Mouse (Mus musculus) cerebellum, adult (tissue): ENCODE data around the gene Izumo4.

ENCODE experiments used
- ATAC-seq: cut with Nextera tagmentation; 2 replicates; pipeline ENCODE4 v1.9.2; 2017; ENCODE audit warnings: mild to moderate bottlenecking, moderate library complexity, mixed read lengths; ENCODE audit not compliant: insufficient number of reproducible peaks, low FRiP score, low TSS enrichment

Gene Izumo4

GRCm38 (mm10) chr10:80669018-80669417, 33.0 kb upstream of the Izumo4 start:
- ATAC-seq = no peak

- ATAC-seq = no peak
Observed at GRCm38 (mm10) chr10:80669737-80670485, 32.1 kb upstream of the Izumo4 start.

GRCm38 (mm10) chr10:80670531-80670930, 31.5 kb upstream of the Izumo4 start:
- no peak for ATAC-seq

GRCm38 (mm10) chr10:80671251-80671650, 30.7 kb upstream of the Izumo4 start:
- ATAC-seq = no peak

- no peak for ATAC-seq
Observed at GRCm38 (mm10) chr10:80671936-80672690, 29.9 kb upstream of the Izumo4 start.

- ATAC-seq = no peak
Observed at GRCm38 (mm10) chr10:80673690-80674089, 28.3 kb upstream of the Izumo4 start.

GRCm38 (mm10) chr10:80674161-80674711, 27.7 kb upstream of the Izumo4 start:
- ATAC-seq = no peak

- no peak for ATAC-seq
Observed at GRCm38 (mm10) chr10:80674851-80675404, 27.1 kb upstream of the Izumo4 start.

- peak; percentile 2; the same call in 1 of the 2 replicates for ATAC-seq
Observed at GRCm38 (mm10) chr10:80675405-80676197, 26.4 kb upstream of the Izumo4 start.

- ATAC-seq = peak; percentile 76
Observed at GRCm38 (mm10) chr10:80676198-80676928, 25.6 kb upstream of the Izumo4 start.

- ATAC-seq = no peak
Observed at GRCm38 (mm10) chr10:80677128-80677875, 24.7 kb upstream of the Izumo4 start.

GRCm38 (mm10) chr10:80677942-80678436, 24.0 kb upstream of the Izumo4 start, which contains the start of gene Mknk2:
TSS of gene Mknk2 (minus strand) at chr10:80678112.
- ATAC-seq = peak; percentile 5; the same call in 1 of the 2 replicates

- no peak for ATAC-seq
Observed at GRCm38 (mm10) chr10:80678601-80679377, 23.2 kb upstream of the Izumo4 start.

GRCm38 (mm10) chr10:80679556-80680259, 22.3 kb upstream of the Izumo4 start:
- no peak for ATAC-seq

GRCm38 (mm10) chr10:80680260-80680696, 21.7 kb upstream of the Izumo4 start:
- ATAC-seq = no peak

- ATAC-seq = no peak
Observed at GRCm38 (mm10) chr10:80682003-80682402, 20.0 kb upstream of the Izumo4 start.

GRCm38 (mm10) chr10:80683647-80684046, 18.3 kb upstream of the Izumo4 start:
- ATAC-seq = no peak
